Mouse (Mus musculus) thymus, postnatal 36 days (tissue): ENCODE data around the gene Nmrk2.
"Not testable (repeated sequence)": the region's sequence is repeated elsewhere in the genome, so short reads cannot be mapped to it uniquely, and the experiment has no call there.

ENCODE experiments used
- DNase-seq, 2 experiments: peaks; one replicate each; pipeline ENCODE4 v3.0.0; 2022; ENCODE audit warnings: mixed read lengths in 2 of 2

Gene Nmrk2

DNA sequence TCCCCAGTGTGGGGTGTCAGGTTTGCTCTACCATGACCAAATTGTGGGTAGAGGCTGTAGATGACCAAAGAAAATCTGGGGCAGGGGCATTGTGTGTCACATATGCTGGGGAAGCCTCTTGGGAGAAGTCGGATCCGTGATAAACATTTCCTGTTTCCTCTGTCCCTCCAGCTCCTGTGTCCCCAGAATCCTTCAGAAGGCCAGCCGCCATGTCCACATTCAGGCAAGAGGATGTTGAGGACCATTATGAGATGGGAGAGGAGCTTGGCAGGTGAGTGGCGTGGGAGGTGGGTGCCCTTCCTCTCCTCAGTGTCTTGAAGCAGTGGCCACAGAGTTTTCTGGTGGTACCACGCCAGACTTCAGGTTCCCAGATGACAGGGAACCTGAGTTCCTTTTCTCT lies 18.0 kb downstream of the Nmrk2 start, which contains the start of gene 4930442H23Rik:
4930442H23Rik (minus strand) TSS at position 45 of the 400 bp plus-strand sequence.
- DNase-seq = no peak

DNA sequence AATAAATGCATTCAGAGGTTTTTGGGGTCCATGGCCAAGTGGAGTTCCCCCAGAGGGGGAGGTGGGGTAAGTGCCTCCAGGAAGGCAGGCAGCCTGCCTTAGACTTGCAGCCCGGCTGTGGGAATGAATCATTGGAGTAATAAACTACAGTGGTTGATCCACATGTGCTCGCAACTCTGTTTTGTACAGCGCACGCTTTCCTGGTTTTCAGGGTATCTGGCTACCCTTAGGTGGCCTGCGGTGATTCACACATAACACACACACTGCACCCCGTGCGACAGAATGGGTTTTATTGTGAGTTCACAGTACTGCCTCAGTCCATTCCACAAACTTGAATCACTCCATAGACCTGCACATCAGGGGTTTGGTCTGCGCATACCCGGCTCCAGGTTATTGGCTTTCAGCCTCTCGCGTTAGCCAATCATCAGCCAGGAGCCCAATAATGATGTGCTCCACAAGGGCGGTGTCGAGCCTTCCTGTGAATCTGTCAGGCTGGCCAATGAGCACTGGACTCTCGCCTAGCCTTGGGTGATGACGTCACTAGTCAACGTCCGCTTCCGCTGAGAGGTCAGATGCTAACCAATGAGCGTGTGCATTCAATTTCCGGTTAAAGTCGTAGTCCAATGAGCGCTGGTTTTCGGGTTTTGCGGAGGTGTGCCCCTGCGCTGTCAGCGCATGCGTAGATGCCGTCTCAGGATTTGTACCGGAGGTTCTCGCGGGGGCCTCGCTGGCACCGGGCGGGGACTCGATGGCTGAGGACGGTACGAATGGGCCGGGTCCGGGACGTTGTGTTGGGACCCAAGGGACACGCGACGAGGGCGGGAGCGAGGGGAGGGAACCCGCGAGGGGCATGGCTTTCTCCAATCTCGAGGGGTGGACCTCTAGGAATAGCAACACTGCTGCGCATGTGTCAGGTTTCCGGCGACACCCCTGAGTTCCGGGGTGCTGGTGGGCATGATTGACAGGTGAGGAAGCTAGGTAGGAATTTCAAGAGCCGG lies 19.2 kb downstream of the Nmrk2 start, which contains the start of gene Dapk3:
Dapk3 (plus strand) TSS at position 670 of the 998 bp plus-strand sequence.
- DNase-seq = peak; percentile 94

DNA sequence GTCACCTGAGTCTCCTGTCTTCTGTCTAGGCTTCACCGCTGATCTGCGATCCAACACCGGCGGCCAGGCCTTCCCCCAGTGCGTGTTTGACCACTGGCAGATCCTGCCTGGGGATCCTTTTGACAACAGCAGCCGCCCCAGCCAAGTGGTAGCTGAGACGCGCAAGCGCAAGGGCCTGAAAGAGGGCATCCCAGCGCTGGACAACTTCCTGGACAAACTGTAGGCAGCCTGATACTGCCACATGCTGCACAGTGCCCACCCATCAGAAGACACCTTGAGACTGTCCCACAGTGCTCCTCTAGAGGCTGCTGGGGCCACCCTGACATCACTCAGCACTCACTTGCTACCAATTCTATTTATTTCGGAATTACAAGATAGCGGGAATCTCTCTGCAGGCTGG lies 20.0 kb downstream of the Nmrk2 start:
- not testable (repeated sequence) for DNase-seq

DNA sequence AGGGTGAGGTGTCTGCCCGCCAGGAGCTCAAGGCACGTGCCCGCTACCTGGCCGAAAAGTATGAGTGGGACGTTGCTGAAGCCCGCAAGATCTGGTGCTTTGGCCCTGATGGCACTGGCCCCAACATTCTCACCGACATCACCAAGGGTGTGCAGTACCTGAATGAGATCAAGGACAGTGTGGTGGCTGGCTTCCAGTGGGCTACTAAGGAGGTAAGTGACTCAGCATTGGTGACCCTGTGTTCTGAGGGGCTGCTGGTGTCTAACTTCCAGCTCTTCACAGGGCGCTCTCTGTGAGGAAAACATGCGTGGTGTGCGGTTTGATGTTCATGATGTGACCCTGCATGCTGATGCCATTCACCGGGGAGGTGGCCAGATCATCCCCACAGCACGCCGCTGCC lies 20.9 kb downstream of the Nmrk2 start:
- DNase-seq = no peak

DNA sequence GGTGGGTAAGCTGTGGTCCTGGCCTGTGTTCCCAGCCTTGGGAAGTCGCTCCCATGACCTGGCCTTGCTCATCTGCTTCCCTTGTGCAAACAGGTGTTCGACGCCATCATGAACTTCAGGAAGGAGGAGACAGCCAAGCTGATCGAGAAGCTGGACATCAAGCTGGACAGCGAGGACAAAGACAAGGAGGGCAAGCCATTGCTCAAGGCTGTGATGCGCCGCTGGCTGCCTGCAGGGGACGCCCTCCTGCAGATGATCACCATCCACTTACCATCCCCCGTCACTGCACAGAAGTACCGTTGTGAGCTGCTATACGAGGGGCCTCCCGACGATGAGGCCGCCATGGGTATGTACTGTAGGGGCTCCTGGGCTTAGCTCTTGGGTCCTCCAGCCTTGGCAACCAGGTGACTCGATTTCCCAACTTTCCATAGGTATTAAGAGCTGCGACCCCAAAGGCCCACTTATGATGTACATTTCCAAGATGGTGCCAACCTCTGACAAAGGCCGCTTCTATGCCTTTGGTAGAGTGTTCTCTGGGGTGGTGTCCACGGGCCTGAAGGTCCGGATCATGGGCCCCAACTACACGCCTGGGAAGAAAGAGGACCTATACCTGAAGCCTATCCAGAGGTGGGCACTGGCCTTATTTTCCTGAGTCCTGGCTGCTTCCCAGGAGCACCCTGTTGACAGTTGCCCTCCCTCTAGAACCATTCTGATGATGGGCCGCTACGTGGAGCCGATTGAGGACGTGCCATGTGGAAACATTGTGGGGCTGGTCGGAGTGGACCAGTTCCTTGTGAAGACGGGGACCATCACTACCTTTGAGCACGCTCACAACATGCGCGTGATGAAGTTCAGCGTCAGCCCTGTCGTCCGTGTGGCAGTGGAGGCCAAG lies 22.2 kb downstream of the Nmrk2 start:
- DNase-seq = peak in 1 of 2 experiments; percentile 15

DNA sequence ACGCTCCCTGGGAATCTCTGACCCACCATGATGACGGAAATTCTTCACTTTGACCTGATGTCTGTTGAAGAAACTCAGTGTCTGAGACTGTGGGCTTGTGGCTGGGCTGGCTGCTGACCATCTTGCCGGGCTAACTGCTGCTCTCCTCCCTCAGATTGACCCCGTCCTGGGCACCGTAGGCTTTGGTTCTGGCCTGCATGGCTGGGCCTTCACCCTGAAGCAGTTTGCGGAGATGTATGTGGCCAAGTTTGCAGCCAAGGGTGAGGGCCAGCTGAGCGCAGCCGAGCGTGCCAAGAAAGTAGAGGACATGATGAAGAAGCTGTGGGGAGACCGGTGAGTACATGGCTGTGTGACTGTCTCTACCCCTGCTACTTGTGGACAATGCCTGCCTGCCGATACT lies 22.9 kb downstream of the Nmrk2 start:
- DNase-seq = no peak

DNA sequence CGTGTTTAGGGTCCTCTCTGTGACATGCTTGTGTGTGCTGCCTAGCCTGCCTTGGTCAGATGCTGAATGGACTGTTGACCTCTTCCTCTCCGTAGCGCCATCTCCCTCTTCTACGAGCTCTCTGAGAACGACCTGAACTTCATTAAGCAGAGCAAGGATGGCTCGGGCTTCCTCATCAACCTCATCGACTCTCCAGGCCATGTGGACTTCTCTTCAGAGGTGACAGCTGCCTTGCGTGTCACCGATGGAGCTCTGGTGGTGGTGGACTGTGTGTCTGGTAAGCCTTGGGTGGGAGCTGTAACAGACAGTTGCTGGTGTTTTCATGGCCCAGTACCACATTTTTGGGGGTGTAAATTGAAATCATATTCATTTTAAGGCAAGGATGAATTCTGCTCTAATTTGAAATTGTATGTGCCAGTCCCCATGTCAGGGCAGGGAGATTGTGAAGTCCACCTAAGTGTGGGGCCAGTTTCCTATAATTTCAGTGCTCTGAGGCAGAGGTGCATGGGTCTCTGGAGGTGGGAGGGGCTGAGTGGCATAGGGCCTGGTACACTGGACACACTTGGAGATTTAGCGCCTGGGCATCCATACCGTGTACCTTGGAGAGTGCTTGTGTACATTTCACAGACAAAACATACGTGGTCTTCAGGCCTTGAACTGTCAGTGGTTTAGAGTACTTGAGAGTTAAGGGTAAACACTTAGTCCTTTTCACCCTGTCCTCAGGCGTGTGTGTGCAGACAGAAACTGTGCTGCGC lies 23.7 kb downstream of the Nmrk2 start:
- no peak for DNase-seq

DNA sequence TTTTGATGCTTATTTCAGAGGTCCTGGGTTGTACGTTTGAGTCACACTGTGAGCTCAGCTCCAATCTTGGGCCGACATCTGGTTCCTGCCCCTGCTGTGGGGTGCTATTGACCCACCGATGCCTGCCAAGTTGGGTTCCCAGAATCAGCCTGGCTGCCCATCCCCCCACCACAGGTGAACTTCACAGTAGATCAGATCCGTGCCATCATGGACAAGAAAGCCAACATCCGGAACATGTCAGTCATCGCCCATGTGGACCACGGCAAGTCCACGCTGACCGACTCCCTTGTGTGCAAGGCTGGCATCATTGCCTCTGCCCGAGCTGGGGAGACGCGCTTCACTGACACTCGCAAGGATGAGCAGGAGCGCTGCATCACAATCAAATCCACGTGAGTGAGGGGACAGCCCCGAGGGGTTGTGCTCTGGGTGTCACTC lies 24.3 kb downstream of the Nmrk2 start:
- DNase-seq = peak in 1 of 2 experiments; percentile 61

DNA sequence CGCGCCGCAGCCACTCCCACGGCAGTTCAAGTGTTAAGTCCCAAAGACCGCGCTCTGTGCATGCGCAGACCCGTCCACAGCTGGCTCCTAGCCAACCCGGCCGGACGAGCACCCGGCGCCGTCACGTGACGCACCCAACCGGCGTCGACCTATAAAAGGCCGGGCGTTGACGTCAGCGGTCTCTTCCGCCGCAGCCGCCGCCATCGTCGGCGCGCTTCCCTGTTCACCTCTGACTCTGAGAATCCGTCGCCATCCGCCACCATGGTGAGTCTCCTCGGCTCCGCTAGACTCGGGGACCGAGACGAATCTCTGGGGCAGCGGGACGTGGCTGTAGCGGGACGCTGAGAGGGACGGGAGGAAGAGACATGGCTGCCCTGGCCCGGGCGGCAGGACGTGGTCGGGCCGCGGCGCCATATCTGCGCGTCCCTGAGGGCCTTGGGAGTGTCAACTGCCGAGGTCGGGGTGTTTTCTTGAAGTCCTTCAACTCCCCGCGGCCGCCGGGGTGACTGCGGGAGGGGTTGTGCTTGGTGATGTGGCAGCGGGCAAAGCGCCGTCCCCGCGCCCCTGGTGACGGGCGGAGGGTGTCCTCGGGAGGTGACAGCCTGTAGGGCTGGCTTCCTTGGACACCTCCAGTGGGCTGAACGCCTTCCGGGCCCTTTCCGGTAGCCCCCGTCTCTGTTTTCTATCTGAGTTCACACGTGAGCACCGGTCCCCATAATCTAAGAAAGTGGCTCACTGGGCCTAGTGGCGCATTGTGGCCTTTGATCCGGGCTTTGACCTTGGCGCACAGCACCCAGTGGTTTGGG lies 25.2 kb downstream of the Nmrk2 start, which contains the start of gene Eef2:
Eef2 (plus strand) TSS at position 166 of the 806 bp plus-strand sequence.
- peak; percentile 97 to 98 for DNase-seq

DNA sequence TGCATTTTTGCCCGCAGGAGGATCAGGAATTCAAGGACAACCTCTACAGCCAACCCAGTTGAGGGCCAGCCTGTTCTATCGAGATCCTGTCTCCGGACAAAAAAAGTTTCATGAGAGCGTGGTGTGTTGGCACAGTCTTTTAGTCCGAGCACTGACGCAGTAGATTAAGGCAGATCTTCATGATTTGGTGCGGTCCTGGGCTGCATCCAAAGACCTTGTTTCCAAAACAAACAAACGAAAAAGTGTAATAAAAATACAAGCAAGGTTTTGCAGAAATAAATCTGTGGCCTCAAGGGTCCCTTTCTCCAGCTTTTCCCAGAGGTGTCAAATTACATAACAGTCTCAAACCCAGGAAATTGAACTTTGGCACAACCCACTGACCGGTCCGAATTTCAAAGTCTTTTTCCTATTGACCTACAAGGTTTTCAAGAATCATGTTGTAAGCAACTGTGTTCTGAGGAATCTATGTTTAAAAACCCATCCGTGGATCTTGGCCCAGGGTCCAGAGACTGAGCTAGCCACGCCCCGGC lies 25.9 kb downstream of the Nmrk2 start:
- peak in 1 of 2 experiments; percentile 23 for DNase-seq

DNA sequence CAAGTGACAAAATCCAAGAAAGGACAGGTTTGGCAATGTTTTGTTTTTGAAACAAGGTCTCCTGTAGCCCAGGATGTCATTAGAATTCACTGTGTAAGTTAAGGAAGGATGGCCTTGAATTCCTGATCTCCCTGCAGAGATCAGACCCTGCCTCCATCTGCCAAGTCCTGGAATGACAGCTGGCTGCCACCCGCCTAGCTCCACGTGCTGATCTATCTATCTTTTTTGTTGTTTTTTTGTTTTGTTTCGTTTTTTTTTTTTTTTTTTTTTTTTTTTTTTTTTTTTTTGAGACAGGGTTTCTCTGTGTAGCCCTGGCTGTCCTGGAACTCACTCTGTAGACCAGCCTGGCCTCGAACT lies 26.5 kb downstream of the Nmrk2 start:
- DNase-seq = peak in 1 of 2 experiments; percentile 30

DNA sequence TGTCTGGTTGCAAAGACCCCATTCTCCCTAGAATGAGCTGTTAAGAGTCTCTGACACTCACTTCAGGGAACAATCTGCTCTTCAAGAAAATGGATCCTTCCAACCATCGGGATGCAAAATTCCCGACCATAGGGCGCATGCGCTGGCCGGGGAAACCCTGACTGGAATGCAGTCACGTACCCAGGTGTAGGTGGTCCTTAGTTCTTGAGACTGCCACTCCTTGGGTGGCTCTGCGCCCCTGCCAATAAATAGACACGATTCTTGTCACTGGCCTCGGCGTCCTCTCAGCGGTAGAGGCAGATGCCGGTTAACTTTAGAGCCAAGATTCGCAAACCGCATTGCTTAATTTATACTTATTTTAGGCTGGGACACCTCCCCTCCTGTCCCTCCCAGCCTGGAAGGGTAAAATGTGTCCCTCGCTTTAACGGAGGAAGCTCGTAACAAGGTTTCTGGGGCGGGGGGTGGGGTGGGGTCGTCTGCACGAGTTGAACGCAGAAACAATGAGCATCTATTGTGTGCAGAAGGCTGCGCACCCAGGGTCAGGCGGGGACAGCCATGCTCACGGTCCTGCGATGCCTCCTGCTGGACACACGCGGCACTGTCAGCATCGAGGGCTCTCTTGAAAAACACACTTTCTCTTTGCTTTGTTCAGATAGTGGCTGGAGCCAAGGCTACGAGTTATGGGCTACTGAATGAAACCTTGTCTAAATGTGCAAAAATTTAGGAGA lies 27.1 kb downstream of the Nmrk2 start:
- peak; percentile 91 to 94 for DNase-seq

DNA sequence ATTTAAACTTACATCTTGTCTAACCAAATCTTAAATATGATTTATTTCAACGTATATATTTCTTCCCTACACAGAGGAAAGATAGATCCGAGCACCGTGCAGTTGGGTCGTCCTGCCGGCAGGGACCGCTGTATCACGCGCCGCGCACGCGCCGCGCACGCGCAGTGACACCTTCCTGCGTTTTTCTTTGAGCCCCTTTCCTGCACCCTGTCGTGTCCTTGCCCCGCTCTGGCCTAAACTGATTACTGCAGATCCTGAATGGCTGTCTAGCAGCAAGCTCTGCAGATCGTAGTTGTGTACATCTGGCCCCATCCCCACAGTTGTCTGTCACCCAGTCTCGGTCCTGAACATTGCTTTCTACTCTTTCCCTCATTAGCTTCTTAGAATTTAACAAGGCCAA lies 28.7 kb downstream of the Nmrk2 start:
- peak; percentile 85 to 86 for DNase-seq

DNA sequence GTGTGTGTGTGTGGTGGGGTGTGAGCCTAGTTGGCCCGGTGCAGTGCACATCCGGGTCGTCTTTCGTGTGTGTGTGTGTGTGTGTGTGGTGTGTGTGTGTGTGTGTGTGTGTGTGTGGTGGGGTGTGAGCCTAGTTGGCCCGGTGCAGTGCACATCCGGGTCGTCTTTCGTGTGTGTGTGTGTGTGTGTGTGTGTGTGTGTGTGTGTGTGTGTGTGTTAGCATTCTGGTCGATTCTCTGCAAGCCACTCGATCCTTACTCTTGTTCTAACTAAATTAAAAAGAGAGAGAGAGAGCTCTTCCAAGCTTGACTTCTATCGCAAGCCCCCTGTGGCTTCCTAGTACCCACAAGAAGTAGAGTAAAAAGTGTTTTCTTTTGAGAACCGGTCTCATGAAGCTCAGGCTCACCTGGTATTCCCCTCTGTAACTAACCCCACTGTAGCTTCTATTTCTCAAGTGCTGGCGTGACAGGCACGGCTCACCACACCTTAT lies 32.4 kb downstream of the Nmrk2 start:
- DNase-seq = peak; percentile 57 to 61

DNA sequence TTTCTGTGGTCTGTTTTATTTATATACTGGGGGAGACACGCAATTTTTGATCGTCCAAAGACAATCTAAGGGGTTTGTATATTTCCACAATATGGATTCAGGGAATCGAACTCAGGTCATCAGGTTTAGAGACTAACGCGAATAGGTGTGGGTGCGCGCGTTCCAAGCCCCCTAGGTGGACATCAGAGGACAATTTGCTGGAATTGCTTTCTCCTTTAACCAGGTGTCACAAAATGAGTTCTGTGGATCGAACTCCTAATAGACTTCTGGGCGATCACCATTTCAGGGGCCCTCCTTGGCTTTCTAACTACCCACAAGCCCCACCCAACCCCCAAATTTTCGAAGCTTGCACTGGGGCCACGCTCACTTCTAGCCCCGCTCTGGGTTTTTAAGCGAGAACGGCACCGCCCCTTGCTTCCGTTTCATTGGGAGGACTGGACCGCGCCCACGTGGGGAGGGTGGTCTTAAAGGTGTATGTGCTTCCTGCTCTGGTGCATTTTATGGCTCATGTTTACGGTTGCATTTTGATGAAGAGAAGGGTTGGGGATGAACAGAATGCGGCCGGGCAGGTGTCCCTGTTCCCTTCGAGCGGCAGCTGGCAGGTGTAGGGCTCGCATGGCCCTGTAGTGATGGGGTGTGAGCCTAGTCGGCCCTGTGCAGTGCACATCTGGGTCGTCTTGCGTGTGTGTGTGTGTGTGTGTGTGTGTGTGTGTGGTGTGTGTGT lies 33.2 kb downstream of the Nmrk2 start:
- peak; percentile 88 to 93 for DNase-seq

DNA sequence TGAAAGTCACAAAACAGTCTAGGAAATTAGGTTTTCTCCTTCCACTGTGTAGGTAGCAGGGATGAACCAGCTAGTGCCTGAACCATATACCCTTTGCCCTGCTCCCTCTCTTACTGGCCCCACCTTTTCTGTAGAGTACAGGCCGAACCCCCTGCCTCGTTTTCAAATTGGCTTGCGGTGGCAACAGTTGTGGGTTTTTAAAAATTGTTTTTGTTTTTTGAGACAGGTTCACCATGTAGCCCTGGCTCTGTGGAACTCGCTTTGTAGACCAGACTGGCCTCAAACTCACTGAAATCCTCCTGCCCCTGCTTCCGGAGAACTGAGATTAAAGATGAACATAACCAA lies 33.8 kb downstream of the Nmrk2 start:
- no peak for DNase-seq

DNA sequence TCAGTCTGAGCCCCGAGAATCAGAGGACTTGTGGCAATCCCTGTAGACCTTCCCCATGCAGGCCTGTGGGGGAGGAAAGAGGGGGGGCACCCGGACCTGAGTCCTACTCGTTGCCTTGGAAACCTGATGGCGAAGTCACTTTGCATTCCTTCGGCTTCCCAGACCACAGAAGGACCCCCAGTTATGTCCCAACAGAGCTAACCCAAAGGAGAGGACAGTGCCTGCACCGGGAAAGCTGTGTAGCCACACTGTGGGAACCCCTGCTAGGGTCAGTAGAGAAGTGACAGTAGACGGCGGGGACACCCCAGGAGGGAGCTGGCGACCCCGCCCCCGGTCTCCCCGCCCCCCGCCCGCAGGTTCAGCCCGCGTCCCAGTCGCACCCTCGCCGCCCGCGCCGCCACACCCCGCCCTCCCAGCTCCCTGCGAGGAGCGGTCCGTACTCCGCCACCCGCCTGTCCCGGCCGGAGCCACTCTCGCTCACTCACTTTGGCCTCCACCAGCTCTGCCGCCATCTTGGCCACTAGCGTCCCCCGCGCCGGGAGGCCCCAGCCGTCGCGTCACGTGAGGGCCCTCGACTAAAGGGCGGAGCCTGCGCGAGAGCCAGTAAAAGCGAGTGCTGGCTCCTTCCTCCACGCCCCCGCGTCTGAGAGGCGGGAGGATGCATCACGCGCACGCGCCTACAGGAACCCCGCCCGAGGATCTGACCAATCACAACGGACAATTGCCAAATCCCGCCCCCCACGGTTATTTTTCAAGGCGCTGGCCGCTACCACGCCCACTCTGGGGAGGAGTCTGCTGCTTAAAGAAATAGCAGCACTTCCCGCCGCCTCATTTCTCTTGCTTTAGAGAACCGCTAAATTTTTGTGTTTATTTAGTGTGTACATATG lies 34.4 kb downstream of the Nmrk2 start, which contains the start of gene Pias4:
Pias4 (minus strand) TSS at position 724 of the 887 bp plus-strand sequence.
- DNase-seq = peak; percentile 100

DNA sequence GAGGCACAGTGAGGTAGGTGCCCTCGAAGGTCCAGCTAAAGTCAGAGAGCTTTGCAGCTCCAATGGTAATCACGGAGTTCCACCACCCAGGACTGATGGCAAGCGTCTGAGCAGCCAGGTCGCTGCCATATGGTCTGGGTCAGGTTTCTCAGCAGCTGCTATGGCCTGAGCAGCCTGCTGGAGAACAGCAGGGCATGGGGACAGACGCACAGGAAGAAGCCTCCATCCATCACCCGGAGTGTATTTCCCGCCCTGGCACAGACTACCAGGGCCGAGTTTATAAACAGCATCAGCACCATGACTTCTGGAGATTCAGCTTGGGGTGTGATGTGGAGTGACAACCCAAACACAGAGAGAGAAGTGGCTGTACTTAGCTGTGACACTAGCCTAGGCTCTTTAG lies 36.7 kb downstream of the Nmrk2 start:
- no peak for DNase-seq

DNA sequence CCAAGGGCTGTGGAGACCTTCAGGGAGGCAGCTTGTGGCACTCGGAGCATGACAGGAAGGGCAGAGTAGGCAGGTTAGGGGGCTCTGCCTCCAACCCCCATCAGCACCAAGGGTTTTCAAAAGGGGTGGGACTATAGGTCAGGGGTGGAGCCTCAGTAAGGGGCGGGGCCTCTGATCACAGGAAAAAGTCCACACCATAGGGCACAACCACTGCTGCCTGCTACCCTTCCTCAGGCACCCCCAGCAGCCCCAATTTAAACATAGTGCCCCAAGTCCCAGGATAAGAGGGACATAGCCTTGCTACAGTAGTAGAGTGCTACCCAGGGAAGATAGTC lies 39.6 kb downstream of the Nmrk2 start:
- no peak for DNase-seq
